Mouse (Mus musculus) lung, postnatal 0 days (tissue): ENCODE results near the gene Hyou1. TPM values are rescaled to one million over a fixed set of nuclear protein-coding genes. Genes with fewer than 3 reads are reported as not detected.
"Not testable (repeated sequence)": the region's sequence is repeated elsewhere in the genome, so short reads cannot be mapped to it uniquely, and the experiment has no call there.

Experiments
- ATAC-seq: fragments of 200-750 bp; cut with Nextera tagmentation; 2 replicates; pipeline ENCODE4 v1.8.0; 2017; ENCODE audit warnings: moderate library complexity
- DNase-seq: peaks from one replicate; pipeline ENCODE4 v3.0.0-alpha.2; 2016; ENCODE audit warnings: low spot score
- H3K27ac ChIP-seq: fragments of 300-500 bp; sonication (generic); 2 replicates; pipeline ENCODE4 v1.5.1; 2014; ENCODE audit warnings: antibody characterized with exemption, mild to moderate bottlenecking, low read length, mixed read lengths
- H3K27me3 ChIP-seq: fragments of 300-500 bp; sonication (generic); replicated peaks from 2 replicates; pipeline ENCODE4 v1.6.1; 2014; ENCODE audit warnings: low read length, mixed read lengths; ENCODE audit not compliant: insufficient read depth
- H3K36me3 ChIP-seq: fragments of 300-500 bp; sonication (generic); 2 replicates; pipeline ENCODE4 v1.6.1; 2014; ENCODE audit warnings: low read length, mixed read lengths; ENCODE audit not compliant: insufficient read depth
- H3K4me1 ChIP-seq: fragments of 300-500 bp; sonication (generic); 2 replicates; pipeline ENCODE4 v1.6.1; 2014; ENCODE audit warnings: antibody characterized with exemption, low read depth, low read length, mixed read lengths; ENCODE audit not compliant: insufficient read depth
- H3K4me2 ChIP-seq: fragments of 300-500 bp; sonication (generic); replicated peaks from 2 replicates; pipeline ENCODE4 v1.6.1; 2014; ENCODE audit warnings: low read depth, mild to moderate bottlenecking, low read length, moderate library complexity, mixed read lengths
- H3K4me3 ChIP-seq: fragments of 300-500 bp; sonication (generic); 2 replicates; pipeline ENCODE4 v1.5.1; 2014; ENCODE audit warnings: low read depth, low read length
- H3K9ac ChIP-seq: fragments of 300-500 bp; sonication (generic); replicated peaks from 2 replicates; pipeline ENCODE4 v1.6.1; 2014; ENCODE audit warnings: low read depth, mild to moderate bottlenecking
- H3K9me3 ChIP-seq: fragments of 300-500 bp; sonication (generic); 2 replicates; pipeline ENCODE4 v1.6.1; 2016; ENCODE audit warnings: low read length, mixed read lengths
- CTCF ChIP-seq: IDR thresholded peaks from 2 replicates; pipeline ENCODE4 v1.5.1; 2016; ENCODE audit warnings: antibody characterized with exemption, mild to moderate bottlenecking
- EP300 ChIP-seq: IDR thresholded peaks from 2 replicates; pipeline ENCODE4 v1.6.1; 2016; ENCODE audit warnings: antibody characterized with exemption, mild to moderate bottlenecking, control low read depth
- WGBS: fragments of 180-500 bp; shearing (Covaris S2); extraction: QIAGEN DNeasy Blood & Tissue Kit; methylation state at CpG from one replicate; pipeline ENCODE4 v1.1.7; 2014; 5-methylcytosine and 5-hydroxymethylcytosine counted together
- polyA plus RNA-seq: library from polyadenylated mRNA; unstranded; fragments of >200 nt; fragmentation: Nextera tagmentation; extraction: Ambion mirVana; gene quantifications from 2 replicates; pipeline ENCODE4 v1.2.1, GENCODE M21; 2015

Gene Hyou1
- polyA plus RNA-seq, 1 experiment from 2014 or later = 11.4 TPM

DNA sequence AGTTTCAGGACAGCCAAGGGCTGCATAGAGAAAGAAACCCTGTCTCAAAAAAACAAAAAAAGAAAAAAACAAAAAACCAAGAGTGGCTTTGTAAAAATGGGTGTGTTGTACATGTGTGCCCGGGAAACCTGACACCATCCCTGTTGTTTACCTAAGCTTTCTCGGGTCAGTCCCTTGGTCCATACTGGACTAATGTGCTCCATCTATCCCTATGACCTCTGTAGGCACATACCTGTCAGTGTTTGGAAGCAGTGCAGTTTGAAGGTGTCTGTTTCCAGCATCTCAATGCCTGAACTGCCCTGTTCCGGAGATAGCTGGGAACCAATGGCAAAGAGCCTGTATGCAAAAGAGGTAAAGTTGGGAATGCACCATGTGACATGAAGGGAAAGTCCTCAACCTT, 25.7 kb downstream of the Hyou1 start:
- no peak overlapping the region for H3K27ac ChIP-seq
- no peaks in the 10 kb centered on the region for H3K9me3 ChIP-seq
- no peak overlapping the region for H3K4me3 ChIP-seq
- H3K9ac ChIP-seq = no peak overlapping the region
- H3K27me3 ChIP-seq = no peaks in the 10 kb centered on the region
- DNase-seq (no peak), ATAC-seq (no peak)
- 52% methylated on average over 3 of the region's 3 CpGs for WGBS
- TF ChIP-seq CTCF (no peak), EP300 (no peak)
- peaks cover 30% of the 10 kb centered on the region for H3K36me3 ChIP-seq
- H3K4me2 ChIP-seq = no peak overlapping the region
- H3K4me1 ChIP-seq = peaks cover 3% of the 10 kb centered on the region; the same call in 1 of the 2 replicates

DNA sequence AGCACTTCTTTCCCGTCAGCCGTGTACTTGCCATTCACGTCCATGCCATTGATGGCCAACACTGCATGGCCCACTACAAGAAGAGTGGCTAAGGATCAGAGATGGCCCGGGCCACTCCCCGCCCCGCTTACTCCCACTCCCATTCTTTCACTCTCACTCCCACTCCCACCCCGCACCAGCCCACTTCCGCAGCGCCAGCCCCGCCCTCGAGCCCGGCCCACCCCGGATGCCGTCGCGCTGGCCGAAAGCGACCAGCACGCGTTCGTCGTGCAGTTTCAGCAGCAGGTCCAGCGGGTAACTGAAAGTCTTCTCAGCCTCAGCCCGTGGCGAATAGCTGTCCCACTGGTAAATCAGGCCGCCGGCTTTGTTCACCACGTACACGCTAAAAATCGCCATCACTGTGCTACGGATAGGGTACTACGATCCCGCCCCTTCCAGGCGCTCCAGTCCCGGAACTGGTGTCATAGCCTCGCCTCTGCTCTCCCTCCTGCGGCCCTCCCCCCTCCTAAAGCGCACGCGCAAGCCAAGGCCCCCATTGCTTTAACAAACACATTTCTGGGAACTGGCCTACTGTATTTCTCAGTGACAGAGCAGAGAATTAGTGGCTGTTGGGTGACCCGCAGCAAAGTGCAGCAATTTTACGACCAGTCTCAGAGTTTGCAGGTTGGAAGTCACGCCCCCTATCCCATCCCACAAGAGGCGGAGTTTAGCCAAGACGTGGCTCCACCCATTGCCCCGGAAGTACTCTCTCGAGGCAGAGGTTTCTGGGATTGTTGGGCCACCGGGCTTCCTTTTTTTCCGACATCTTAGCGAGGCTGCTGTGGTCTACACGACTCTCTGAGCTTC, 27.8 kb downstream of the Hyou1 start, which contains the start of the genes Rps25 and Trappc4:
Gene Rps25 (plus strand): TSS at position 234 of the 846 bp plus-strand sequence.
Gene Trappc4 (minus strand): TSS at position 695 of the 846 bp plus-strand sequence.
- Histone ChIP-seq H3K4me3 (peak within 1 kb of the TSS; percentile 79), H3K27me3 (no peaks in the 10 kb centered on the region), H3K4me1 (peaks cover 3% of the 10 kb centered on the region; the same call in 1 of the 2 replicates), H3K4me2 (peak within 1 kb of the TSS; percentile 56), H3K9ac (peak within 1 kb of the TSS; percentile 89), H3K27ac (peak within 1 kb of the TSS; percentile 90), H3K9me3 (no peaks in the 10 kb centered on the region), H3K36me3 (peaks cover 32% of the 10 kb centered on the region)
- DNase-seq (peak; percentile 98), ATAC-seq (peak; percentile 97)
- under 1% methylated on average over 51 of the region's 51 CpGs for WGBS
- TF ChIP-seq CTCF = no peak
- TF ChIP-seq EP300 = no peak

DNA sequence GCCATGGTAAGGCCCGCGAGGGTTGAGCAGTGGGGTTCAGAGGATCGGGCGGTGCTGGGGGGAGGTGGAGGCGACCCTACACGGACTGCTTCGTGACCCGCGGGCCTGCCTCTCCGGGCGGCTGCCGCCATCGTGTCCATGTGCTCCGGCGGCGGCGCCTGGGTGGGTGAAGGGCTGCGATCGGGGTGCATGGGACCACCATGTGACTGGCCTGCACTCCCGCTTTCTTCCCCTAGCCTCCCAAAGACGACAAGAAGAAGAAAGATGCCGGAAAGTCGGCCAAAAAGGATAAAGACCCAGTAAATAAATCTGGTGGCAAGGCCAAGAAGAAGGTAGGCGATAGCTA, 28.4 kb downstream of the Hyou1 start:
- ATAC-seq (peak; percentile 33; the same call in 1 of the 2 replicates), DNase-seq (no peak)
- peaks cover 3% of the 10 kb centered on the region; the same call in 1 of the 2 replicates for H3K4me1 ChIP-seq
- H3K9ac ChIP-seq = peak overlapping the region; percentile 89
- no peaks in the 10 kb centered on the region for H3K9me3 ChIP-seq
- H3K36me3 ChIP-seq = peaks cover 26% of the 10 kb centered on the region
- H3K4me3 ChIP-seq = peak overlapping the region; percentile 79
- H3K27ac ChIP-seq = peak overlapping the region; percentile 90
- WGBS = under 1% methylated on average over 24 of the region's 24 CpGs
- no peaks in the 10 kb centered on the region for H3K27me3 ChIP-seq
- H3K4me2 ChIP-seq = peak overlapping the region; percentile 56
- TF ChIP-seq EP300 (no peak), CTCF (no peak)

DNA sequence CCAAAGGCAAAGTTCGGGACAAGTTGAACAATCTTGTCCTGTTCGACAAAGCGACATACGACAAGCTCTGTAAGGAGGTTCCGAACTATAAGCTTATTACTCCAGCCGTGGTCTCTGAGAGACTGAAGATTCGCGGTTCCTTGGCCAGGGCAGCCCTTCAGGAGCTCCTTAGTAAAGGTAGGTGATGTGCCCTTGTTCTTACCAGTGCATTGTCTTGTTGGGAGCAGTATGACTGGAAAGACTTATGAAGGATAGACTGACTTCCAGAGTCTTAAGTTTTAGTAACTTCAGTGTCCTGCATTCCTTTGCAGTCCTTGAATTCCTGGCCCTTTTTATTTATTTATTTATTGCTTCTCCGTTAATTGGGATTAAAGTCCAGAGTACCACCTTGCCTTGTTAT, 29.4 kb downstream of the Hyou1 start:
- Histone ChIP-seq H3K9ac (peak overlapping the region; percentile 89; the same call in 1 of the 2 replicates), H3K4me2 (peak overlapping the region; percentile 56; the same call in 1 of the 2 replicates), H3K36me3 (peaks cover 19% of the 10 kb centered on the region)
- ATAC-seq, H3K27me3 ChIP-seq, H3K4me3 ChIP-seq, DNase-seq, H3K27ac ChIP-seq, H3K4me1 ChIP-seq, H3K9me3 ChIP-seq: not testable (repeated sequence)
- WGBS = 76% methylated on average over 9 of the region's 9 CpGs

DNA sequence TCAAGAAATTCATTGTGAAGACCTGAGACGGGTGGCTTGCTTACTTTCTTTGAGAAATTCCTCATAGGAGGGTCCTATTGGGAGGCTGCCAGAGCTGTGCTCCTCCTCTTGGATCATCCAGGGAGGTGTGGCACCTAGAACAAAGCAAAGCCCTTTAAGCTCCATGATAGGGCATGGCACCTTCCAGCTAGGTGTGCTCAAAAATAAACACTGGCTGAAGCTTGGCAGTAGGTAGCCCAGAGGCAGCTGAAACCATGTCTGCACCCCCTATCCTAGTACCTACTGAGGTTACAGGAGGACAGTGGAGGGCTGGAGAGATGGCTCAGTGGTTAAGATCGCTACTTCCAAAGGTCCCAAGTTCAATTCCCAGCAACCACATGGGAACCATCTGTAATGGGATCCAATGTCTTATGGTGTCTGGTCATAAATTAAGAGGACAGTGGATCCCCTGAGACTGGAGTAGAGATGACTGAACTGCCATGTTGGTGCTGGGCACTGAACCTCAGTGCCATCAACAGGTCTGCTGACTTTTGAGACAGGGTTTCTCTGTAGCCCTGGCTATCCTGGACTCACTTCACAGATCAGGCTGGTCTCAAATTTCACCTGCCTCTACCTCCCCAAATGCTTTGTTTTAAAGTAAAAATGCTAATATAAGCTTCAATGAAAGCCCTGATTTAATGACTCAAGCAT, 31.5 kb downstream of the Hyou1 start:
- Histone ChIP-seq H3K9me3 (no peaks in the 10 kb centered on the region), H3K4me2 (no peak overlapping the region), H3K27me3 (no peaks in the 10 kb centered on the region), H3K27ac (no peak overlapping the region), H3K36me3 (peaks cover 16% of the 10 kb centered on the region), H3K4me3 (no peak overlapping the region), H3K9ac (no peak overlapping the region), H3K4me1 (peaks cover 3% of the 10 kb centered on the region; the same call in 1 of the 2 replicates)
- DNase-seq (no peak), ATAC-seq (no peak)
- 80% methylated on average over 2 of the region's 2 CpGs for WGBS
- TF ChIP-seq EP300 (no peak), CTCF (no peak)

DNA sequence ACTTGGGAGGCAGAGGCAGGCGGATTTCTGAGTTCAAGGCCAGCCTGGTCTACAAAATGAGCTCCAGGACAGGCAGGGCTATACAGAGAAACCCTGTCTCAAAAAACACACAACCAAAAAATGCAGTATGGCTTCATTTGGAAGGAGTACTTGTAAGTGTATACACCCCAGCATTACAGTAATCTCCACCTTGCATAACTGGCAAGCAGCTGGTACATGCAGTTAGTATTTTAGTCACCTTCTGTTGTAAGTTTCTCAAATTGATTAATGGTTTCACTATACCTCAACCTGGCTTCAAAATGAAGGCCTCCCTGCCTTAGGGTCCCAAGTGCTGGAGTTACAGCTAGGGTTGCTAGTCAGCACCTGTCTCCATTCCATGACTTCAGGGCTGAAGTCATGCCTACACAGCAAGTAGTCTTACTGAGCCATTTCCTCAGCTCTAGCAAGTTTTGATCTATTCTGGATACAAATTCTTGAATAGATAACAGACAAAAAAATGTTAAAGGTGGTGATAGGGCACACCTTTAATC, 32.4 kb downstream of the Hyou1 start:
- Histone ChIP-seq H3K27me3 (no peaks in the 10 kb centered on the region), H3K27ac (no peak overlapping the region), H3K4me2 (no peak overlapping the region), H3K36me3 (peaks cover 16% of the 10 kb centered on the region), H3K4me3 (no peak overlapping the region), H3K4me1 (peaks cover 3% of the 10 kb centered on the region; the same call in 1 of the 2 replicates), H3K9ac (no peak overlapping the region), H3K9me3 (no peaks in the 10 kb centered on the region)
- DNase-seq = no peak
- TF ChIP-seq EP300 (no peak), CTCF (no peak)
- 83% methylated on average over 1 of the region's 1 CpGs for WGBS
- no peak for ATAC-seq
